Mouse (Mus musculus) CD4-positive, CD25-positive, alpha-beta regulatory T cell (primary cell): Measurements from ENCODE around the gene Minar1. TPM values are rescaled to one million over a fixed set of nuclear protein-coding genes. Genes with fewer than 3 reads are reported as not detected.

Source experiments
- polyA plus RNA-seq: library from polyadenylated mRNA; unstranded; fragments of 100-300 nt; shearing (Covaris generic); gene quantifications from one replicate; pipeline ENCODE4 v1.2.1, GENCODE M21; 2017

The Minar1 gene
- polyA plus RNA-seq = 0.06 TPM

DNA sequence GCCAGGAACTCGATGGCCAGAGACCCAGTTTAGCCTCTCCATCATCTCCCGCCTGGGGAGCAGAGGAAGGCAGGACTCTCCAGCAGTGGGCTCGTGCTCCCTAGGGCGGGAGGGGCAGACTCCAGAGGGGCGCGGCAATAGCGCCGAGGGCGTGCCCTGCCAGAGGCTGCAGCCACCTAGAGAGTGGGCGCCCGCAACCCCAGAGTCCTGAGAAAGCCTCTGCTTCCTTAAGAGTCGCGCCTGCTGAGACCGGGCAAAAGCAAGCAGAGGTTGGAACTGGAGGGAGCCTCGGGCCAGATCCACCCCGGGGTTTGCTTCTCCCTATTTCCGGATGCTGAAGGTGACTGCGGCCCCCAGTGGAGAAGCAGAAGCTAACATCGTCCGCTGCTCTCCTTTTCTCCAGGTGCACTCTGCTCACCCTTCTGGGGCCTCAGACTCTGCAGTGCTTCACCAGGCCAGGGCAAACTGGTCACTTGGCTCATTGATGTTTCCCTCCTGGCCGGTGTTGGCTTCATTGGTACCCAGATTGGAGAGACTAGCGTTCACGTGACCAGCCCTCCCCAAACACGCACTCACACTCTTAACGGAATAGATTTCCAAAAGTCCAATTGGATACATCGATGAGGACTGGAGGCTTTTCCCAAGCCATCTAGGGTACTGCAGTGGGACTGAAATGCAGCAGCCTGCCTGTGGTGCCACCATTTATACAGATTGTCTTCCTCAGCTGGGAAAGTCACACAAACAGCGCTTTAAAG is at the start of gene Minar1:
Gene Minar1 (minus strand): TSS at position 120 of the 755 bp plus-strand sequence.

Other genes starting within 250 kb of the Minar1 start
- 44.7 TPM for gene Tmed3, start 81.9 kb upstream of the Minar1 start, polyA plus RNA-seq
- gene Ankrd34c, start 115.3 kb upstream of the Minar1 start, polyA plus RNA-seq = not detected